Mouse (Mus musculus) activated CD4-positive, CD25-positive, alpha-beta regulatory T cell, adult 4 months (primary cell): ENCODE data around the gene Crtac1. TPM values are rescaled to one million over a fixed set of nuclear protein-coding genes. Genes with fewer than 3 reads are reported as not detected.

ENCODE experiments used
- ATAC-seq: one replicate; pipeline ENCODE4 v1.8.0; 2017
- polyA plus RNA-seq, 2 experiments: library from polyadenylated mRNA; unstranded; fragments of 100-300 nt; shearing (Covaris generic); gene quantifications; one replicate each; pipeline ENCODE4 v1.2.1; 2017

Crtac1 gene
- polyA plus RNA-seq, 2 experiments from 2014 or later = not detected

DNA sequence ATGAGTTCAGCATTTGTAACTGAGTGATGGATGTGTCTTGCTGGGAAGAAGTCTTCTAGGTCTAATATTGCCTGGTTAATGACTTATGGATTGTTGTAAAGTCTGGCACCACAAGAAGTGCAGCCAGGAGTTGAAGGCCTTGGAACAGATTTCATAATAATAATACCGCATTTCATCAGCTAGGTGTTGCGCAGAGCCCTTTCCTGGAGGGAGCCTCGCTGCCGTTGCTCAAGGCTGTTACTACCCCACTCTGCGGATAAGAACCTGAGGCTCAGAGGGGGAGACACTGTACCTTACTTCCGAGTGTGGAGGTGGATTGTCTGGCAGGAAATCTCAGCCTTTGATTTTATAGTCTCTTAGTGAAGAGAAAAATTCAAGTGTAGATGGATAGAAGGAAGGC lies 154.3 kb downstream of the Crtac1 start:
- no peak for ATAC-seq

DNA sequence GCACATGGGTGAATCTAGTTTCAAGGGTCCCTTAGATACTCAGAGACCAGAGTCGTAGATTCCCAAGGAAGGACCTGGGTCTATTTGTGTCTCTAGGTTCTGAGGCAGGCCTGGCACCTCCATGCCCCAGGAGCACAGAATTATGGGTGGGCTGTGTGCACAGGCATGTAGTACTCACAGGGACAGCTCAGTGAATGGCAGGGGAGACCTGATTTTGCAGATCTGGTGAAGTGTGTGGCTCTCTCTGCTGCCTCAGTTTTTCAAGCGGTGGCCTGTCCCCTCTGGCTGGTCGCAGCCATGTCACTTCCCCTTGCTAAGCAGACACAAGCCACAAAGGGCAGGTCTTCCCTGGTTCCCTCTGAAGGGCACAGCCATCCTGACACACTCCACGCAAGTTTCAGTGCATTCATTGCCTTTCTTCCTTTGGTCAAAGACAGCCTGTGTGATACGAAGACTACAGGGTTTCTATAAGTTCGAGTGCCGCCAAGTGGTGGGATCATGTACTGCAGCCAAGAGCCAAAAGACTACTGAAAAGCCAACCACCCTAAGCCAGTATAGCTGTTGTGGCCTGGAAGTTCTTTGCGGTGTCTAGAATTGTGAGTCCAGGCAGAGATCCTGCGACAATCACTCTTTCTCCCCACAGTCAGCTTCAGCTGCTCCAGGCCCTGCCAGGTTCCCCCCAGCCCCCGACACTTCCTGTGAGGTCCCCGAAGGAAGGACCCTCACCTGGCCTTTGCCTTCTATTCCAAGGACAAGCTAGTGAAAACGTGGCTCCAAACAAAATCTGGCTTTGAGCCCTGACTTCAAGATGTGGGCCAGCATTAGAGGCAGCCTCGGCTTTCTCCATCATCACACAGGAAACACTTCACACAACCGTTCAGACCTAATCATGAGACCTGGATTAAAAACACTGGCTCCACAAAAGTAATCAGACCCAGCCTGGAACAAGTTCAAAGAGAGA lies 159.3 kb downstream of the Crtac1 start:
- ATAC-seq = no peak

DNA sequence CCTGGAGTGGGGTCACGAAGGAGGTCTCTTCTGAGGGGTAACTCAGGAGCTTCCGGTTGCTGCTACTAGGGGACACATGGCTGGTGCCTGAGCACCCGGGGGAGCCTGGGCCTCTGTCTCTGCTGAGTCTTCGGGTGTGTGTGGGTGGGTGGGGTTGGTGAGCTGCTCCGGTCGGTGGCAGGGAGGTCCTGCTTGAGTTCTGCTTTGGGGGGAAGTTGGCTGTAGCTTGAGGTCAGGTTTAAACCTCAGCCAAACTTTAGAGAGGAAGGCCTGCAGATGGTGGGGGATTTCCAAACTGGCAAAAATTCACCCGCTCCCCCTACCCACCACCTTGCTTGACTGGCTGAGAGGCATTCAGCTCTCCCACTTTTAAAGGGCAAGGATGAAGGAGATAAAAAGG lies 160.4 kb downstream of the Crtac1 start:
- no peak for ATAC-seq

DNA sequence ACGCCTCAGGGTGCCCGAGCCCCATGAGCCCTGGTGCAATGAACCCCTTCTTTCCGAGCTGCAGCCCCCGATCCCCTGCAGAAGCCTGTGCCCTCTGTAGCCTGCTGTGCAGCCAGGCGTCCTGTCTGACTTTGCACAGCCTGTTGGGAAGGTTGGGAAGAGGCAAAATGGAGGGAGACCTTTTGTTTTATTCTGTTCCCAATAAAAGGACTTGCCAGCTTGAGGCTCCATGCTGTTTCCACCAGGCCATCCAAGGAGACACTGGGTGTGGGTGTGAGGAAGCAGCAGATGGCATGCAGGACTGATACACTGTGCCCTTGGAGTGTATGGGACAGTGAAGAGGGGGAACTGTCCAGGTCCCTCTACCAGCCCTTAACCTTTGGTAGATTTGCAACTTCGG lies 161.5 kb downstream of the Crtac1 start:
- ATAC-seq = no peak

DNA sequence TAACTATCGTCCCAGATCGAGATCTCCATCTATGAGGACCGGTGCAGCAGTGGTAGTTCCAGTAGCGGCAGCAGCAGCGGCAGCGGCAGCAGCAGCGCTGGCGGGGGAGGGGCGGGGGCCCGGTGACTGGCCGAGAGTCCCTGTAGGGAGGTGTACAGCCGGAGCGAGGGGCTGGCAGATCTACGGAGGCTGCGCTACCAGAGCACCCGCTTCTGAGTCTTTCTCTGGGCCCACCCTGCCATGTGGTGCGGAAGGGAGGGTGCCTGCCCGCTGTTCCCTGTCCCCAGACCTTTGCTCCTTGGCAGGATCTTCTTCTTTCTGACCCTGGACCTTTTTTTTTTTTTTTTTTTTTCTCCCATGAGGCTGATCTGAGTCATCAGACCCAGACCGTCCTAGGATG lies 163.2 kb downstream of the Crtac1 start:
- no peak for ATAC-seq

DNA sequence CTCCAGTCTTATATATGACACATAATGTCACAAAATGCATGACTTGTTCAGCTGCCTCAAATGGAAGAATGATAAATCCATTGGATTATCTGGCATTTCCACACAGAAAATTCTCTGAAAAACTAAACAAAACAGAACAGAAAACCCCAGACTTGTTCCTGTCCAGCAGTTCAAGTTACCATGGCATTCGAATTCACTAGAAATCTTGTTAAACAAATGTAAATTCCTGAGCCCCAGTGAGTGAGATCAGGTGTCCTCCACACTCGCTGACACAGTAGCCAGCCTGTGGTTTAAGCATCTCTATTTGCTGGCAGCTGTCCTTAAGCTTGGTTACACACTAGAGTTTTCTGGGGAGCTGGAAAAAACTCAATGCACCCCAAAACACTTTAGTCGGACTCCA lies 168.1 kb downstream of the Crtac1 start:
- ATAC-seq = no peak

DNA sequence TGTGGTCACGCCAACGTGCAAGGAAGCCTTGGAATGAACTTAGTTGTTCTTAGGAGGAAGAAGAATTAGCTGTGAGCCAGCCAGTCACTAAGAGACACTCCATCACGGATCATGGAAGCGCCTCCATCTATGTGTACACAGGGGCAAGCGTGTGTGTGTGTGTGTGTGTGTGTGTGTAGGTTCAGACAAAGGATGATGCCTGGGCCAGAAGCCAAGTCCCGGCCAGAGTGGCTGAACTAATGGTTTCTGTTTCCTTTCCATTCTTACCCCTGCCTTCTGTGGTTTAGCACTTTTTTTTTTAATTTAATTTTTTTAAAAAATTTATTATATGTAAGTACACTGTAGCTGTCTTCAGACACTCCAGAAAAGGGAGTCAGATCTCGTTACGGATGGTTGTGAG lies 171.1 kb downstream of the Crtac1 start:
- no peak for ATAC-seq

DNA sequence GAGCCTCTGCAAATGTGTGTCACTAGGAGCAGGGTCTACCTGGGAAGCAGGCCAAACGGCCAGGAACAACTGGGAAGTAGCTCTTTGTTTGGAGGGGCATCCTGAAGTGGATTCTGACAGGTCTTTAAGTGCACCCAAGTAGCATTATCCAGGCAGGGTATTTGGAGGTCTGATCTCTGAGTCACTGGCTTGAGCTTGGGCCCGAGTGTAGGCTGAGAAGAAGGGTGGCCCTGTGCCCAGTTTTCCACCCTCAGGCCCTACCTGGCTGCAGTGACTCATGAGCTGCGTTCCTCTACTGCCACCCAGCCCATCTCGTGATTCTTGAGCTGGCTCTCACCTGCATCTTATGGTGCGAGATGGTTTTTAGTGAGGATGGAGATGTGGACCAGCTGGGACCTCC lies 173.0 kb downstream of the Crtac1 start:
- no peak for ATAC-seq

DNA sequence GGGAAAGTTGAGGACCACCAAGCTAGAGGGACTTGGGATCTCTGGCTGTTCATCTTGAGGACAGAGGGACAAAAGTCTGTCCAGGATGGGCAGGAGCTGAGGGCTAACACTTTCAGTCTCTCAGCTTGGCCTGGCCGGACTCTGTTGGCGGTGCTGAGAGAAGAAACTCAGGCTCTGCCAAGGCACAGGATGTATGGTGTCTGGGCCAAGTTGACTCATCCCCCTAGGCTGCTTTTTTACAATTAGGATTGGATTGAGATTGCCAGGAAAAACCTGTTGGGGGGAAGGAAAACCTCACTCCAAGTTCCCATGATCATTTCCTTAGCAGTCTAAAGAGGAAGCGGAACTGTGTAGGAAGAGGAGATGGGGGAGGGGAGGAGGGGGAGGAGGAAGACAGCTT lies 173.6 kb downstream of the Crtac1 start:
- ATAC-seq = no peak

DNA sequence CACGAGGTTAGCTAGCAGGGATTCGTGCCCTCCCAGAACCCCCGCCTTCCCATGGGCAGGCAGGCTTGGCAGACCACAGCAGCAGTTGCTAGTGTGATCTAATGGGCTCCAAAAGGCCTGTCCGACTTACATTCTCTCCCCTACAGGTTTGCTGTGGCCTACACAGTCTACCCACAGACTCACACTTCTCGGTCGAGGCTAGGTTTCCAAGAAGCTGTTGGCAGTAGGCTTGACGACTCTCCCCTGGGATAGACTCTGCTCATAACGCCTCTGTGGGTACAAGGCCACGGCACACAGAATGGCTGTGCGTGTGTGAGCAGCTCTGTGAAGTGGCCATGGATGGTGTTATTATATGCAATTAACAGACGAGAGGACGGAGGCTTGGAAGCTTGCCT lies 174.3 kb downstream of the Crtac1 start:
- ATAC-seq = no peak

DNA sequence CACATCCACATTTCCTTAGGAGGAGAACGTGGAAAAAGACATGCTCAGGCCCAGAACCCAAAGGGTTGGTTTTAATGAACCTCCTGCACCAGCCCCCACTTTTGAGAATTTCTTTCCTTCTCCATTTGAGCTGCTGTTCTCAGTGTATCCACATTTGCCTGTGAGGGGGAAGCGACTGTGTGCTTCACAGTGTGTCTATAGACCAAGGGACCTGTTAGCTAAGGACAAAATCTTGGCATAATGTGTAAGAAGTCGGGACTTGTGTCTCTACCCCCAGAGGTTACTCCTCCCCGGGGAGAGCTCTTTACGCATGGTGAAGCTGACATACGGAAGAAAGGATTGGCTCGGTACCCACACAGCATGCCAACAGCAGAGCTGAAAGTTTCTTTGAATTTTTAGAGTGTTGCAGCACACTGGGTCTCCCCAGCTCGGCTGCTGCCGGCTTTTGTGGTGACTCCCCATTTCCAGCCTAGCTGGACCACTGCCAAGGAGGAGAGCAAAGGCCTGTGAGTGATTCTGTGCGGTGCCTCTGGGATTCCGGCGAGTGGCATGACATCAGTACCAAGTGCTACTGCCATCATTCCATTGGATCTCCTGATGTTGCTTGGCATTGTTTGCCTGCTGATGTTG lies 174.9 kb downstream of the Crtac1 start:
- ATAC-seq = no peak

DNA sequence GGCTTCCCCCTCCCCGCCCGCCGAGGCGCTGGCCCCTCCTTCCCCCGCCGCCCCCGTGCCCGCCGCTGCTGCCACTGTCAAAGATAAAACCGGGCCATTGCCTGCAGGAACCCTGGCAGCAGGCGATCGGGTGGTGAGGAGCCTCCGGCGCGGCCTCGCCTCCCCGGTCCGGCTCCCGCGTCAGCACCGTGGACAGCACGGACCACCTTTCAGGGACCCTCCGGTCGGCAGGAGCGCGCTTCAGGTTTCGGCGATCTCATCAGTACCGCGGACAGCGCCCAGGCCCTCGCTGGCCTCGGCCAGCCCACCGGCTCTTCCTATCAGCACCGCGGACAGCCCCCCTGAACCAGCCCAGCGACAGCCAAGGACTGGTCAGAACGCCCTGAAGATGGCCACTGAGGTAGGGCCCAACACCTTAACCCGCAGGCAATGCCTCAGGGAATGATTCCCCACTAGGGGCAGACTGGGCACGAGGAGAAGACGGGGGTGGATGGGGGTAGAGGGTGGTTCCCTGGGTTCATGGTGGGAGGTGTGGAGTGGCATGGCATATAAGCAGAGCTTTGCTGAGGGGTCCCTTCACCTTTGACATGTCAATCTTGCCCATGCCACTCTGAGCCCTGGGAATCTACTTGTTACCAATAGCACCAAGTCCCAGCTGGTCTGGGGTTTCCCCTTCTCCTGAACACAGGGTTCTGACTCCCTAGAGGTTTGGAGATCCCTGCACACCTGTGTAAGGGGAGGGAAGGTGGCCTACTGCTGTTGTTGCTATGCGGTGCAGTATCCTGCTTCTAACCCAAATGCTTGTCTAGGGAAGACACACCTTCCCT lies 175.6 kb downstream of the Crtac1 start:
- ATAC-seq = no peak

DNA sequence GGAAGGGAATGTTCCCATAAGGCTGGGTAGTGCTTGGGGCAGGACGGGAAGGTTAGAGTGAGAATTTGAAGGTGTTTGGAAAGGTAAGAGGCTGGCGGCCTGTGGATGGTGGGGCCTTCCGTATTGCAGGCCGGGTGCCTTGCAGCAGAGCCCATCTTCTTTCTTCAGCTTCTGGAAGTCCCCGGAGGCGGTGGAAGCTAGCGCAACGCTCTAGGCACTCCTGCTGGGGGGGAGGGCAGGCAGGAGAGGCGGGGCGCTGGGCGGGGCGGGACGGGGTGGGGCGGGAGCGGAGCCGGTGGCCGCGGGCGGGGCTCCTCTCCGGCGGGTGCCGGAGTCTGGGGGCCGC lies 176.2 kb downstream of the Crtac1 start:
- no peak for ATAC-seq

DNA sequence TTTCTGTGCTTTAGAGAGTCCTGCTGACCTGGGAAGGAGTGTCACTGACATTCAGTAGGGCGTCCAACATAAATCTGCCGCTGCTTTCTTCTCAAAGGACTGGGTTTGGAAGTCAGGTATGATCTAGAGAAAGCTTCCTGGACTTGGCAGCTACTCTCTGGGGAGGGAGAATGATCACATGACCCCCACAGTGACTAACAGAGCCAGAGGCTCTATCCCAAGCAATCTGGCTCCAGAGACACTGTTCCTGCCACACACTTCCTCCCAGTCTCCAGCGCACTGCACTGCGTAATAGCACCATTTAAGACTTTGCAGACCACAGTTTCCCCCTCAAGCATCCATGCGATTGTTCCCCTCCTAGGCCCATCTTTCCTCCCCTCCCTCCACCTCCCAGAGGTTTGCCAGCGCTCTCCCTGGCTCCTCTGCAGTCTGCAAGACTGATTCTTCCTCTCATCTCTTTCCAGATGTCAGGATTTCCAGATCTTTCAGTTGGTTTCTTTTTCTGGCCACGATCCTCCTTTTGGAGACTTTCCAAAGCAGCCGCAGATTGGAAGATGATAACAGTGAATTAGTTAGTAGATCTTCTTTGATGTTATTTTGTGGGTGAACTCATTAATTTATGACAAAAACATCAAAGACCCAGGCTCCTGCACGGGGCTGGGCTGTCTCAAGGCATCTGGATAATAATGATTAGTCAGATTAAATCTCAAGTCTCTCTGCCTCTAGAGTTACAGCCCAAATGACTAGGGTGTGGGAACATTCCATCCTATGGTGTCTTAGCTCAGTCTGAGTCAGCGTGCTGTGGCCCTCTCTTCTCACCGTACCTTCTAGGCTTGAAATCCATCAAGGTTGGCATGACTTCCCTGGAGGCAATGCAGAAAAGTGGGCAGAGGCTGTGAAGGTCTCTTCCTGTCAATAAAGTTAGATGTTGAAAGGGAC lies 181.3 kb downstream of the Crtac1 start:
- no peak for ATAC-seq

DNA sequence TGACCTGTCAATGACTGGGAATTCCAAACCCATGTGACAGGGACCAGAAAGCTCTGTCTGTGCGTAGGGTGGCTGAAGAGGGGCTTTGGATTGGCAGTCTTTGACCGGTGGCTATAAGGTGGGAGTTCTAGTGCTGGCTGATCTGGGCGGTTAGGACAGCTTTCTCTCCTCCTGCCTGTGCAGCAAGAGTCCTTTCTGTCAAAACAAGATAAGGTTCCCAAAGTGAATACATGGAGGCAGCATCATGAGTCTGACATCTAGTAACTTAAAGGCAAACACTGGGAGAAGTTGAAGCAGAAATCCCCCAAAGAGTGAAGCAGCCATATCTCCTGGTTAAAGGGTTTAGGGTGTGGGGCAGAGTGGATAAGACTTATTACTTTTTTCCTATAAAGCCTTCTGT lies 184.1 kb downstream of the Crtac1 start, which contains the start of gene Golga7b:
TSS of gene Golga7b (plus strand) at position 56 of the 400 bp plus-strand sequence.
- no peak for ATAC-seq

DNA sequence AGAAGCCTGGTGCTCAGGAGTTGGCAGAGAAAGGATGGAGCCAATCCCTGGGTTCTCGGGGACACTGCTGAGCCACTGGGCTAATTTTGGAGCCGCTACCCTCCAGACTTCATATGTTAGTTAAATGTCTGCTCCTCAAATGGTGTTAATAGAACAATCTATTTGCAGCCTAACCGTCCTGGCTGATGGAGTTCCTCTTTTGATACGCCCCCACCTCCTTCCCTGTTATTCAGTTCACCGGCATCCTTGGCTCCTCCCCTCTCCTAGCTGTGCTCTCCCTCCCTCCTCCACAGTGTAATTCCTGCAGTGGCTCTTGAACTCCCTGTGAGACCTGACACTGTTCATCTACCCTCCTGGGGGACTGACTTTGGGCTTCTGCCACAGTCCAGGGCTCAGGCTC lies 185.0 kb downstream of the Crtac1 start:
- ATAC-seq = no peak

DNA sequence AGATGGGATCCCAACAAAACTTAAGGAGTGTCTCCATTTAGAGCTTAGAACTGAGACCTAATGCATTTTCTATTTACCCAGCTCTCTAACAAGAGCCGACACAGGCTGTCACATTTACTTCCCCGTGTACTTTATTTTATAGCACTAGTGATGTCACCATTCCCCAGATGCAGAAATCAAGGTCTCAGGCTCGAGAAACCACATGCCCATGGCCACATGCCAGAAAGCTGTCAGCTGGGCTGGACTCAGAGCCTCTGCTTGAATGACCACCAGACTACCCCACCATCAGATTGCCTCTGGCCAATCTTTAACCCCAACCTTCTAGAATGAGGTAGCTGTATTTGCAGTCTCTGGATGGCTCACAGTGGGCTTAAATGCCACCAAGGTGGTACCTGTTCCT lies 188.2 kb downstream of the Crtac1 start:
- no peak for ATAC-seq

DNA sequence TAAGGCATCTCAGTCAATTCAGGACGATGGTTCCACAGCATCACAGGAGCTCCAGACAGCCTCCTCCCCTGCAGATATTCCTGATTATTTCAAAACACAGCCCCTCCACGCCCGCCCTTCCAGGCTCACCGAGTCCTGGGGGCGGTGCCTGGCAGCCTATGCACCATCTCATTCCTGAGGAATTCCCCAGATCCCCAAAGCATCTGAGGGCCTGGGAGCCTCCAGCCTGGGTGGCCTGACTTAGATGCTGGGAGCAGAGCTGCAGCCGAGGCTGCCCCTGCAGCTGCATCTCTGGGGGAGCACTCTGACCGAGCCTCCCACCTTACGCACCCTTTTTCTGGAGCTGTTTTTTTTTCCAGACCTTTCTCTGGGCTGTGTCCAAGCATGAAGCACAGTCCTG lies 190.7 kb downstream of the Crtac1 start:
- no peak for ATAC-seq

DNA sequence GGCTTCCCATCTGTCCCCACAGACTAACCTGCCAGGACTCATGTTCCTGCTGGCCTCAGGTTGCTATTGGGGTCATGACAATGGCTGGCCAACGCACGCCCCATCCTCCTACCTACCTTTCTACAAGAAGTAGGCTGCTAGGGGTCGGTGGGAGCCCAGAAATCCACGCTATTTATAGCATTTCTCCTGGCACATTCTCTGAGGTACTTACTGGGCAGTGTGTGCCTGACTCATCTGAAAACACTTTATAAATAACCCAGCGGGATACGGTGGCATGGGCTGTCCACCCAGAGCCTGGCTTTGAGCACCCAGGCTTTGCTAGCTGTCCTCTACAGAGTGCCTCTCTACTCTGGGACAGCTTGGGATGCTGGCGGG lies 193.3 kb downstream of the Crtac1 start:
- ATAC-seq = no peak

DNA sequence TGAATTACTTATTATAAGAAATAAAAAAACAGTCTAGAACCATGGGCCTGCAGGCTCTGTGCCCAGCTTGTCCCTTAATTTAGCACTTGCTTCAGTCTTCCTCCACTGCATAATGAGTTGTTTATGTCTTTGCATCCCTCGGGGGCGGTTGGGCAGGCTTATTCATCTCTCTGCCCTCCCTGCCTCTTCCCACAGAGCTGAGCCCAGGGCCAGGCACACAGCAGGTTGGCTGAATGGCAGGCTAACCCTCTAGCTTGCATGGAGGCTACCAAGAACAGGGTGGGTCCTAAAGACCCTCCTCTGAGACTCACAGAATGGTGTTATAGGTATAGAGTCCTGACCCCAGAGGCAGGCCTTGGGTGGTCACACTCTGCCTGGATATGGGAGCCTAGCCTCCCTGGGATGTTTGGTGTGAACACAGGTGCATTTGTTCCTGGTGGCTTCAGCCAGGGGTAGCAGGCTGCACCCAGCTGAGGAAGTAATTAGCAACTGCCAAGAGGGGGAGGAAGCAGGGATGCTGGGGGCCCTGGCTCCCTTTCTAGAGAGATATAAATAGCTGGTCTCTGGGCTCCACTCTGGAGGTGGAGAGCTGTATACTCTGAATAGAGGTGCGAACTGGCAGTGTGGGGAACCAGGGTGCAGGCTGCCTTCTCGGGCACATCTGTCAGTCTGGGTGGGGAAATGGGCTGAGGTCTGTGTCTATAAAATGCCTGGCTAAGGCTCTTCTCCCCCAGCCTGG lies 193.8 kb downstream of the Crtac1 start:
- ATAC-seq = no peak
